Mouse (Mus musculus) intestine, embryonic 15.5 days (tissue): ENCODE data around the gene Hspb9. TPM values are rescaled to one million over a fixed set of nuclear protein-coding genes. Genes with fewer than 3 reads are reported as not detected.

Experiments used
- ATAC-seq: fragments of 200-750 bp; cut with Nextera tagmentation; 2 replicates; pipeline ENCODE4 v1.8.0; 2017; ENCODE audit warnings: moderate TSS enrichment, moderate library complexity
- H3K27ac ChIP-seq: fragments of 300-500 bp; sonication (generic); 2 replicates; pipeline ENCODE4 v1.5.1; 2015; ENCODE audit warnings: mild to moderate bottlenecking, inconsistent platforms
- H3K27me3 ChIP-seq: fragments of 300-500 bp; sonication (generic); replicated peaks from 2 replicates; pipeline ENCODE4 v1.6.1; 2015; ENCODE audit warnings: inconsistent platforms
- H3K36me3 ChIP-seq: fragments of 300-500 bp; sonication (generic); 2 replicates; pipeline ENCODE4 v1.6.1; 2015; ENCODE audit warnings: inconsistent platforms
- H3K4me1 ChIP-seq: fragments of 300-500 bp; sonication (generic); replicated peaks from 2 replicates; pipeline ENCODE4 v1.6.1; 2015; ENCODE audit warnings: inconsistent platforms
- H3K4me2 ChIP-seq: fragments of 300-500 bp; sonication (generic); replicated peaks from 2 replicates; pipeline ENCODE4 v1.6.1; 2015; ENCODE audit warnings: mild to moderate bottlenecking, inconsistent platforms
- H3K4me3 ChIP-seq: fragments of 300-500 bp; sonication (generic); replicated peaks from 2 replicates; pipeline ENCODE4 v1.5.1; 2015; ENCODE audit warnings: inconsistent platforms
- H3K9ac ChIP-seq: fragments of 300-500 bp; sonication (generic); 2 replicates; pipeline ENCODE4 v1.6.1; 2015; ENCODE audit warnings: inconsistent platforms
- H3K9me3 ChIP-seq: fragments of 300-500 bp; sonication (generic); 2 replicates; pipeline ENCODE4 v1.6.1; 2016; ENCODE audit warnings: inconsistent platforms
- WGBS: fragments of 180-500 bp; shearing (Covaris S2); methylation state at CpG from one replicate; pipeline ENCODE4 v1.1.7; 2015; 5-methylcytosine and 5-hydroxymethylcytosine counted together
- polyA plus RNA-seq: library from polyadenylated mRNA; unstranded; fragments of >200 nt; fragmentation: Nextera tagmentation; extraction: Ambion mirVana; gene quantifications from 2 replicates; pipeline ENCODE4 v1.2.1, GENCODE M21; 2015

Gene Hspb9
- polyA plus RNA-seq: 0.40 and 0.54 TPM in 2 replicates

GRCm38 (mm10) chr11:100713735-100714533 lies at the start of gene Hspb9:
Gene Hspb9 (plus strand): TSS chr11:100713850.
- WGBS: 13% methylated on average over 38 of the region's 38 CpGs
- no peaks in the 10 kb centered on the region for H3K9me3 ChIP-seq
- H3K27me3 ChIP-seq: no peaks in the 10 kb centered on the region
- H3K4me3 ChIP-seq: peak within 1 kb of the TSS; percentile 21
- peak within 1 kb of the TSS; percentile 52 for H3K27ac ChIP-seq
- peak within 1 kb of the TSS; percentile 62 for H3K4me2 ChIP-seq
- ATAC-seq: peak; percentile 19; the same call in 1 of the 2 replicates
- H3K4me1 ChIP-seq: peaks cover 21% of the 10 kb centered on the region
- H3K9ac ChIP-seq: peak within 1 kb of the TSS; percentile 17; the same call in 1 of the 2 replicates
- peaks cover 34% of the 10 kb centered on the region for H3K36me3 ChIP-seq

- no peak overlapping the region for H3K4me3 ChIP-seq
- H3K36me3 ChIP-seq: no peaks in the 10 kb centered on the region
- ATAC-seq: no peak
- no peak overlapping the region for H3K9ac ChIP-seq
- H3K9me3 ChIP-seq: no peaks in the 10 kb centered on the region
- H3K27ac ChIP-seq: no peak overlapping the region
- 75% methylated on average over 1 of the region's 1 CpGs for WGBS
- peaks cover 8% of the 10 kb centered on the region; the same call in 1 of the 2 replicates for H3K27me3 ChIP-seq
- H3K4me2 ChIP-seq: no peak overlapping the region
- peaks cover 5% of the 10 kb centered on the region; the same call in 1 of the 2 replicates for H3K4me1 ChIP-seq
These were observed 42.6 kb upstream of the Hspb9 start for GRCm38 (mm10) chr11:100671049-100671448.

DNA sequence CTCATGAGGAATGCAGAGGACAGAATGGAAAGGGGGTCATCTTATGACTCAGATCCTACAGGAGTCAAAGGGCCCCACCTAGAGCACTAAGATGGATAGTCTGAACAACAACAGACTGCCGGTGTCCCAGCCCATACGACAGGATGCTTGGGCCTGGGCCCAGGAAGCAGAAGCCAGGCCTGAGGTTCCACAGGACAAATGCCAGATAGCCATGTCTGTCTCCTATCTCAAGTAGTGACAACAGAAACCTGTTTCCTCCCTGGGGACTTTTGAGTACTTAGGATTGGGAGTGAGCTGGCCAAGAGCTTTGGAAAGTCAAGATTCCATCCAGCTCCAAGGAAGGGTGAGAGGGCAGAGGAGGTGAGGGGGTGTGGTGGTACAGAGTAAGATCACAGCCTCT lies 41.7 kb upstream of the Hspb9 start:
- Histone ChIP-seq H3K9me3 (no peaks in the 10 kb centered on the region), H3K4me2 (no peak overlapping the region), H3K36me3 (no peaks in the 10 kb centered on the region), H3K4me1 (peaks cover 5% of the 10 kb centered on the region; the same call in 1 of the 2 replicates), H3K27me3 (peaks cover 8% of the 10 kb centered on the region; the same call in 1 of the 2 replicates), H3K4me3 (no peak overlapping the region), H3K27ac (no peak overlapping the region), H3K9ac (no peak overlapping the region)
- 60% methylated on average over 2 of the region's 2 CpGs for WGBS
- no peak for ATAC-seq

DNA sequence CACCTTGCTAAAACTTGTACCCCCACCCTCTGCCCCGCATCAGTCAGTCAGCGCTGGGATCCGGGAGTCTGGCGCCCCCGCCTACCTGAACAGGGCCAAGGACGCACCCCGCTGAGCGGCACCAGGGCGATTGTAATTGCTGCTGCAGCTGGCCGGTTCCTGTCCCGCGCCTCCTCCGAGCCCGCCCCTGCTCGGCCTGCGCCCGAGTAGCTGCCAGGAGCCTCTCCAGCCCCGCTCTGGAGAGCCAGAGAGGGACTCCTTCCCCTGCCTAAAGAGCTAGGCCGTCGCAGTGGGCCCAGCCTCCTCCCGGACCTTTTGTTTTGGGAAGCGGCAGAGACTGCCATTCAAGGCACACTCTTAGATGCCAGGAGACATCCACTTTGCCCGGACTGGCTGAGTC lies 40.5 kb upstream of the Hspb9 start:
- H3K9ac ChIP-seq: peak overlapping the region; percentile 20; the same call in 1 of the 2 replicates
- WGBS: 6% methylated on average over 23 of the region's 23 CpGs
- peaks cover 5% of the 10 kb centered on the region; the same call in 1 of the 2 replicates for H3K4me1 ChIP-seq
- ATAC-seq: 0 out of 2 replicates have a peak, but pooled peaks have one; percentile 31
- no peak overlapping the region for H3K27ac ChIP-seq
- no peaks in the 10 kb centered on the region for H3K9me3 ChIP-seq
- peak overlapping the region; percentile 47 for H3K4me2 ChIP-seq
- H3K27me3 ChIP-seq: peaks cover 8% of the 10 kb centered on the region; the same call in 1 of the 2 replicates
- peak overlapping the region; percentile 6 for H3K4me3 ChIP-seq
- H3K36me3 ChIP-seq: no peaks in the 10 kb centered on the region

GRCm38 (mm10) chr11:100677810-100678209 lies 35.8 kb upstream of the Hspb9 start:
- 47% methylated on average over 7 of the region's 7 CpGs for WGBS
- no peak for ATAC-seq
- H3K4me1 ChIP-seq: peaks cover 5% of the 10 kb centered on the region; the same call in 1 of the 2 replicates

GRCm38 (mm10) chr11:100681826-100682225 lies 31.8 kb upstream of the Hspb9 start:
- 81% methylated on average over 5 of the region's 5 CpGs for WGBS
- Histone ChIP-seq H3K27ac (no peak overlapping the region), H3K9ac (no peak overlapping the region), H3K36me3 (no peaks in the 10 kb centered on the region), H3K4me3 (no peak overlapping the region), H3K27me3 (no peaks in the 10 kb centered on the region; the same call in 1 of the 2 replicates), H3K4me1 (no peaks in the 10 kb centered on the region), H3K4me2 (no peak overlapping the region), H3K9me3 (no peaks in the 10 kb centered on the region)
- no peak for ATAC-seq

More at GRCm38 (mm10) chr11:100677810-100678209, 35.8 kb upstream of the Hspb9 start:
- Histone ChIP-seq H3K9me3 (no peaks in the 10 kb centered on the region), H3K27me3 (peaks cover 7% of the 10 kb centered on the region; the same call in 1 of the 2 replicates), H3K27ac (no peak overlapping the region), H3K36me3 (no peaks in the 10 kb centered on the region), H3K9ac (no peak overlapping the region), H3K4me2 (no peak overlapping the region), H3K4me3 (no peak overlapping the region)

DNA sequence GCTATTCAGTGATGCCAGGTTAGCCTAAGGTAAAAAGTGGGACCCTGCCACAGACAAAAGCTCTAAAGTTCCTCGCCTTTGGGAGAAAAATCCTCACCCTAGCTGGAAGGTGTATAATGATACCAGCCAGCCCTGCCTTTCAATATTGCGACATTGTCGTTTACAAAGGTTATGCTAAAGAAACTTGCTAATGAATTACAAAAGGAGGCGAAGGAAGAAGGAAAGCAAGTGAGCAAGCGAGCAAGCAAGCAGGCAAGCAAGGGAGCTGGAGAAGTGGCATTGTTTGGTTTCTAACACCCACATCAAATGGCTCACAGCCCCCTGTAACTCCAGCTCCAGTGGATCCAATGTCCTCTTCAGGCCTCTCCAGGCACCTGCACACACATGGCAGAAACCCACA lies 31.1 kb upstream of the Hspb9 start:
- no peaks in the 10 kb centered on the region for H3K36me3 ChIP-seq
- no peaks in the 10 kb centered on the region for H3K4me1 ChIP-seq
- no peaks in the 10 kb centered on the region for H3K9me3 ChIP-seq
- no peaks in the 10 kb centered on the region; the same call in 1 of the 2 replicates for H3K27me3 ChIP-seq
- H3K9ac ChIP-seq: no peak overlapping the region
- no peak for ATAC-seq
- no peak overlapping the region for H3K4me3 ChIP-seq
- 72% methylated on average over 5 of the region's 5 CpGs for WGBS
- H3K4me2 ChIP-seq: no peak overlapping the region
- H3K27ac ChIP-seq: no peak overlapping the region

DNA sequence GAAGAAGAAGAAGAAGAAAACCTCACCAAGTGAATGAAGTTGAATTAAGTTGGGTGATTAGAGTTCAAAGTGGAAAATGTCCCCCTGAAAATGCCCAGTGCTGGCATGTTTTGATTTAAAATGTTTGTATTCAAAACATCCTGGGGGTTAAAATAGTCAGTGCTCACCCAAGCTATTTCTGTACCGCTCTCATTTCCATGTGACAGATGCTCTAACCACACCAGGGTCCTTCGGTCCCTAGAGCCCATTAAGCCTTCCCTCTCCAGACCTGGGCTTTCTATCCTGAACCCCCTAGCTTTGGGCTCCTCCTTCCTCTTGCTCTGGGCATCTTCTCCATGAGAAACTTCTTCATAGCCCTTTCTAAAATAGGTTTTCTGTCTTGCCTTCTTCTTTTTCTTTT lies 29.6 kb upstream of the Hspb9 start:
- no peak overlapping the region for H3K4me2 ChIP-seq
- H3K4me3 ChIP-seq: no peak overlapping the region
- WGBS: 83% methylated on average over 2 of the region's 2 CpGs
- H3K4me1 ChIP-seq: no peaks in the 10 kb centered on the region
- H3K27me3 ChIP-seq: no peaks in the 10 kb centered on the region; the same call in 1 of the 2 replicates
- H3K27ac ChIP-seq: no peak overlapping the region
- H3K36me3 ChIP-seq: no peaks in the 10 kb centered on the region
- H3K9me3 ChIP-seq: no peaks in the 10 kb centered on the region
- no peak overlapping the region for H3K9ac ChIP-seq
- no peak for ATAC-seq

GRCm38 (mm10) chr11:100685371-100685770 lies 28.3 kb upstream of the Hspb9 start:
- Histone ChIP-seq H3K27ac (no peak overlapping the region), H3K9me3 (no peaks in the 10 kb centered on the region), H3K4me3 (no peak overlapping the region), H3K27me3 (no peaks in the 10 kb centered on the region), H3K36me3 (no peaks in the 10 kb centered on the region), H3K4me2 (no peak overlapping the region), H3K4me1 (no peaks in the 10 kb centered on the region), H3K9ac (no peak overlapping the region)
- 87% methylated on average over 2 of the region's 3 CpGs for WGBS
- ATAC-seq: no peak

GRCm38 (mm10) chr11:100687265-100687664 lies 26.4 kb upstream of the Hspb9 start:
- Histone ChIP-seq H3K9me3 (no peaks in the 10 kb centered on the region), H3K27ac (no peak overlapping the region), H3K36me3 (no peaks in the 10 kb centered on the region), H3K4me1 (peaks cover 8% of the 10 kb centered on the region; the same call in 1 of the 2 replicates), H3K9ac (no peak overlapping the region), H3K4me2 (no peak overlapping the region), H3K27me3 (peaks cover 5% of the 10 kb centered on the region; the same call in 1 of the 2 replicates), H3K4me3 (no peak overlapping the region)
- 75% methylated on average over 7 of the region's 7 CpGs for WGBS
- ATAC-seq: no peak

GRCm38 (mm10) chr11:100688443-100688842 lies 25.2 kb upstream of the Hspb9 start:
- no peak for ATAC-seq
- 74% methylated on average over 4 of the region's 4 CpGs for WGBS

GRCm38 (mm10) chr11:100690389-100690788 lies 23.3 kb upstream of the Hspb9 start:
- H3K27ac ChIP-seq: no peak overlapping the region
- H3K4me3 ChIP-seq: no peak overlapping the region
- peaks cover 10% of the 10 kb centered on the region; the same call in 1 of the 2 replicates for H3K4me1 ChIP-seq
- ATAC-seq: no peak
- H3K4me2 ChIP-seq: no peak overlapping the region
- H3K9ac ChIP-seq: no peak overlapping the region
- WGBS: 61% methylated on average over 7 of the region's 7 CpGs
- no peaks in the 10 kb centered on the region for H3K36me3 ChIP-seq
- peaks cover 5% of the 10 kb centered on the region; the same call in 1 of the 2 replicates for H3K27me3 ChIP-seq
- H3K9me3 ChIP-seq: no peaks in the 10 kb centered on the region

More at GRCm38 (mm10) chr11:100688443-100688842, 25.2 kb upstream of the Hspb9 start:
- Histone ChIP-seq H3K9ac (no peak overlapping the region), H3K4me2 (no peak overlapping the region), H3K4me3 (no peak overlapping the region), H3K36me3 (no peaks in the 10 kb centered on the region), H3K4me1 (peaks cover 10% of the 10 kb centered on the region; the same call in 1 of the 2 replicates), H3K27ac (no peak overlapping the region), H3K9me3 (no peaks in the 10 kb centered on the region), H3K27me3 (peaks cover 5% of the 10 kb centered on the region; the same call in 1 of the 2 replicates)
